Mouse (Mus musculus): ENCODE data around the gene R3hdm2. TPM values are rescaled to one million over a fixed set of nuclear protein-coding genes. Genes with fewer than 3 reads are reported as not detected.

R3hdm2 gene
- total RNA-seq, 4 experiments from 2014 or later: 150 to 177 (median 168) TPM

DNA sequence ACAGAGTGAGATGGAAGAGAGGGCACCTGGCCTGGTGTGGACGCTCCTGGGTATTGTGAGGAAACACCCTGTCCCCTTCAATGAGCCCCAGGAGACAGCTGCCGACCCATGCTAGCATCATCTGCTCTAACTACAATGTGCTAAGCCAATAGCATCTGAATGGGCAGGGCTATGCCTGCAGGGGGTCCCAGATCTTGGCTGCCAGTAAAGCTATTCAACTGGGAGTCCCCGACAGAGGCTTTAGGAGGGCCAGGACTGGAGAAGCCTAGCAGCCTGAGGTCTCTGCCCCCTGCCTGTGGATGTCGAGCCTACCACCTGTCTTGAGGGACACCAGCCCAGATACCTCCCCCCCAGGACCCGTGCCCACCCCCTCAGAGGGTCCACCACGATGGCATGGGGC is 162.6 kb downstream of the R3hdm2 start:
- no peak for DNase-seq (ENCODE audit: low spot score)

- no peak for DNase-seq (ENCODE audit: low spot score)
Measured at GRCm38 (mm10) chr10:127543916-127544315, 163.8 kb downstream of the R3hdm2 start.

GRCm38 (mm10) chr10:127544375-127544774 is 164.2 kb downstream of the R3hdm2 start:
- no peak for DNase-seq (ENCODE audit: low spot score)

DNA sequence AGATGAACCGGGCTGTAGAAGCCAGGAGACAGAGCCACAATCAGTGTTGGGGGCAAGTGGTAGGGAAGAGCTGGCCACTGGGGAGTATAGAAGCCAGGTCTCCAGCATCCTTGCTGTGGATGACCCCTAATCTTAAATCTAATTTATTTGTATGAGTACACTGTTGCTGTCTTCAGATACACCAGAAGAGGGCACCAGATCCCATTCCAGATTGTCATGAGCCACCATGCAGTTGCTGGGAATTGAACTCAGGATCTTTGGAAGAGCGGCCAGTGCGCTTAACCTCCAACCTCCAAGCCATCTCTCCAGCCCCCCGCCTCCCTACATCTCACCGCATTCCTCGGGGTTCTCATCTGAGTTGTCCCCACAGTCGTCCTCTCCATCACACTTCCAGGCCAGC is 166.4 kb downstream of the R3hdm2 start:
- no peak for DNase-seq (ENCODE audit: low spot score)

- DNase-seq (ENCODE audit: low spot score): no peak
Measured at GRCm38 (mm10) chr10:127548236-127548635, 168.1 kb downstream of the R3hdm2 start.

Other genes starting within 250 kb of the R3hdm2 start
- gene B4galnt1, start 215.1 kb upstream of the R3hdm2 start, total RNA-seq (2022): 1 to 10 TPM; 1.2 to 3.2 (median 1.5) TPM
- 10 to 100 TPM; 13.0 to 24.6 (median 15.5) TPM for gene Slc26a10, start 199.7 kb upstream of the R3hdm2 start, total RNA-seq (2022)
- gene Arhgef25, start 190.2 kb upstream of the R3hdm2 start, total RNA-seq (2022): 10 to 100 TPM in 3 of 4 experiments, 1 to 10 TPM in 1; 8.1 to 13.4 (median 10.8) TPM
- 10 to 100 TPM; 18.1 to 29.6 (median 24.2) TPM for gene Dtx3, start 184.6 kb upstream of the R3hdm2 start, total RNA-seq (2022)
- gene Pip4k2c, start 168.7 kb upstream of the R3hdm2 start, total RNA-seq (2022): 10 to 100 TPM; 32.4 to 38.3 (median 35.3) TPM
- 1 to 10 TPM in 2 of 4 experiments, under 1 TPM in 2; 0.54 to 1.6 (median 1.2) TPM for gene Kif5a, start 117.0 kb upstream of the R3hdm2 start, total RNA-seq (2022)
- gene Dctn2, start 114.0 kb upstream of the R3hdm2 start, total RNA-seq (2022): 100 to 1,000 TPM; 143 to 151 (median 146) TPM
- gene Mbd6, start 91.3 kb upstream of the R3hdm2 start, total RNA-seq (2022): 10 to 100 TPM; 17.6 to 25.5 (median 19.5) TPM
- gene Mars, start 68.5 kb upstream of the R3hdm2 start, total RNA-seq (2022): 10 to 100 TPM; 42.1 to 48.8 (median 45.4) TPM
- 1 to 10 TPM; 1.5 to 3.2 (median 3.0) TPM for gene Arhgap9, start 58.4 kb upstream of the R3hdm2 start, total RNA-seq (2022)
- 1 to 10 TPM; 1.1 to 1.7 (median 1.3) TPM for gene Gli1, start 38.4 kb upstream of the R3hdm2 start, total RNA-seq (2022)
- gene Inhbe, start 25.9 kb upstream of the R3hdm2 start, total RNA-seq (2022): not detected
- not detected for gene Inhbc, start 9.9 kb upstream of the R3hdm2 start, total RNA-seq (2022)
- 1 to 10 TPM in 1 of 4 experiments, under 1 TPM in 2, not detected in 1; 0.66 to 1.5 (median 0.76) TPM for gene Stac3, start 121.4 kb downstream of the R3hdm2 start, total RNA-seq (2022)
- 10 to 100 TPM; 17.2 to 26.5 (median 21.6) TPM for gene Ndufa4l2, start 134.6 kb downstream of the R3hdm2 start, total RNA-seq (2022)
- gene Shmt2, start 142.1 kb downstream of the R3hdm2 start, total RNA-seq (2022): 10 to 100 TPM; 41.6 to 48.4 (median 44.5) TPM
- gene Nxph4, start 154.2 kb downstream of the R3hdm2 start, total RNA-seq (2022): under 1 TPM; 0.22 to 0.66 (median 0.50) TPM
- 10 to 100 TPM; 64.0 to 88.9 (median 74.0) TPM for gene Lrp1, start 240.8 kb downstream of the R3hdm2 start, total RNA-seq (2022)